Mouse (Mus musculus) MEL (cell line): Measurements from ENCODE around the gene Boc.

Experiments
- BHLHE40 ChIP-seq: IDR thresholded peaks from 2 replicates; pipeline ENCODE4 v1.6.1; 2012; ENCODE audit warnings: low read depth, mild to moderate bottlenecking, inconsistent platforms, low read length, improper control_type of control experiment, borderline replicate concordance
- CTCF ChIP-seq, 3 experiments: IDR thresholded peaks in 2 of 3; conservative IDR thresholded peaks in 1 of 3; 2 replicates each; pipeline ENCODE4 v1.5.1; 2011 to 2012; ENCODE audit warnings: low read length in 3 of 3, low read depth in 2 of 3, mild to moderate bottlenecking in 2 of 3, improper control_type of control experiment in 1 of 3, inconsistent platforms in 1 of 3, mixed read lengths in 1 of 3, moderate library complexity in 1 of 3; ENCODE audit not compliant: control insufficient read depth in 1 of 3, insufficient read depth in 1 of 3, poor library complexity in 1 of 3, severe bottlenecking in 1 of 3
- E2F4 ChIP-seq: IDR thresholded peaks from 2 replicates; pipeline ENCODE4 v1.6.1; 2011; ENCODE audit warnings: low read depth, low read length, improper control_type of control experiment, borderline replicate concordance
- ELF1 ChIP-seq: IDR thresholded peaks from 2 replicates; pipeline ENCODE4 v1.6.1; 2014; ENCODE audit warnings: low read depth, mild to moderate bottlenecking, inconsistent platforms, low read length, improper control_type of control experiment, moderate library complexity
- EP300 ChIP-seq, 2 experiments: IDR thresholded peaks; 2 replicates each; pipeline ENCODE4 v1.6.1; 2011; ENCODE audit warnings: improper control_type of control experiment in 2 of 2, low read length in 2 of 2, low read depth in 1 of 2, mild to moderate bottlenecking in 1 of 2
- MAFK ChIP-seq: IDR thresholded peaks from 2 replicates; pipeline ENCODE4 v1.6.1; 2011; ENCODE audit warnings: low read depth, mild to moderate bottlenecking, low read length, improper control_type of control experiment, borderline replicate concordance
- MYB ChIP-seq: IDR thresholded peaks from 2 replicates; pipeline ENCODE4 v1.6.1; 2011; ENCODE audit warnings: mild to moderate bottlenecking, low read depth, low read length, improper control_type of control experiment
- POLR2AphosphoS2 ChIP-seq: IDR thresholded peaks from 2 replicates; pipeline ENCODE4 v1.6.1; 2011; ENCODE audit warnings: low read length, improper control_type of control experiment
- ZC3H11A ChIP-seq: IDR thresholded peaks from 2 replicates; pipeline ENCODE4 v1.6.1; 2012; ENCODE audit warnings: low read depth, mild to moderate bottlenecking, inconsistent platforms, low read length, improper control_type of control experiment

DNA sequence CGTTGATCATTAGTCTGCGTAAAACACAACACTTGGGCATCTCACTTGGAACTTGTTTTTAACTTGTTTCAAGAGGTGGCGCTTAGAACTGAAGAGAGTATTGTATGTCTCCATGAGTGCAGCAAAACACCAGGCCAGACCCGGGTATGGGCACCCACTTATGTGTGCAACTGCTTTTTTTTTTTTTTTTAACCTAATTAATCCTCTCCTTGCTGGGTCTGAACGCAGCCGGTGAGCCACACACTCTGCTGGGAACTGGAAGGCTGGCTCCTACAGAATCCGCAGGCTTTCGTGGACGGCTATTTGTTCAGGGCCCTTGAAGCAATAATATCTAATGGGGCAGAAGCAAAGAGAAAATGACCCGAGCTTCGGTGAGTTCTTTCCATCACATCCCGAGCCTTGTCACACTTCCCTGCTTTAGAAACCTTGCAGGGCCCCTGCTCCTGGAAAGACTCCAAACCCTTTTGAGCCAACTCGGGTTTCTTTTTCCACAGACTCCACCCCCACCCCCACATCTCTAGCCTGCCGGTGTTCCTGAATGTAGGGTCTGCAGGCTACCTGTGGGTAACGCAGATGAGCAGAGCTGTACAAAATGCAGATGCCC is 20.8 kb upstream of the Boc start:
- TF ChIP-seq E2F4: no peak
- TF ChIP-seq CTCF (IDR thresholded peaks at IDR 0.05 in 2 of 3, conservative IDR thresholded peaks at IDR 0.05 in 1 of 3; ENCODE audit: control insufficient read depth in 1 of 3, insufficient read depth in 1 of 3, low read depth in 2 of 3, low read length in 3 of 3, poor library complexity in 1 of 3, severe bottlenecking in 1 of 3): no peak
- TF ChIP-seq ZC3H11A: no peak
- no peak for TF ChIP-seq POLR2AphosphoS2
- TF ChIP-seq ELF1: no peak
- TF ChIP-seq BHLHE40: no peak
- no peak for TF ChIP-seq MYB
- no peak for TF ChIP-seq EP300 (IDR thresholded peaks at IDR 0.05; ENCODE audit: low read depth in 1 of 2, low read length in 2 of 2)
- TF ChIP-seq MAFK: no peak
